Mouse (Mus musculus): ENCODE results near the gene Mapkbp1. TPM values are rescaled to one million over a fixed set of nuclear protein-coding genes. Genes with fewer than 3 reads are reported as not detected.

Gene Mapkbp1
- polyA plus RNA-seq, 1 experiment from 2014 or later: 4.0 TPM

Small RNA genes within 50 kb of the gene (microRNA-seq; reads per million reads assigned to microRNA genes)
- gene Mir7665: not detected

Other genes with a start within 250 kb of the Mapkbp1 start
- 1.2 and 1.5 TPM in 2 replicates for gene Itpka, start 230.4 kb upstream of the Mapkbp1 start, polyA plus RNA-seq (2015; fragmentation: Nextera tagmentation; extraction: Ambion mirVana)
- 0.53 and 0.95 TPM in 2 replicates for gene Ltk, start 212.3 kb upstream of the Mapkbp1 start, polyA plus RNA-seq (2015; fragmentation: Nextera tagmentation; extraction: Ambion mirVana)
- gene Rpap1, start 185.2 kb upstream of the Mapkbp1 start, polyA plus RNA-seq (2015; fragmentation: Nextera tagmentation; extraction: Ambion mirVana): 29.9 and 34.1 TPM in 2 replicates
- 12.3 and 13.0 TPM in 2 replicates for gene Tyro3, start 175.0 kb upstream of the Mapkbp1 start, polyA plus RNA-seq (2015; fragmentation: Nextera tagmentation; extraction: Ambion mirVana)
- gene Mga, start 75.5 kb upstream of the Mapkbp1 start, polyA plus RNA-seq (2015; fragmentation: Nextera tagmentation; extraction: Ambion mirVana): 27.1 and 31.7 TPM in 2 replicates
- 19.4 and 21.9 TPM in 2 replicates for gene Jmjd7, start 54.8 kb downstream of the Mapkbp1 start, polyA plus RNA-seq (2015; fragmentation: Nextera tagmentation; extraction: Ambion mirVana)
- gene Gm28042, start 54.8 kb downstream of the Mapkbp1 start, polyA plus RNA-seq (2015; fragmentation: Nextera tagmentation; extraction: Ambion mirVana): 2.9 and 3.3 TPM in 2 replicates
- 1.8 and 2.6 TPM in 2 replicates for gene Pla2g4b, start 60.7 kb downstream of the Mapkbp1 start, polyA plus RNA-seq (2015; fragmentation: Nextera tagmentation; extraction: Ambion mirVana)
- 57.3 and 66.6 TPM in 2 replicates for gene Ehd4, start 181.9 kb downstream of the Mapkbp1 start, polyA plus RNA-seq (2015; fragmentation: Nextera tagmentation; extraction: Ambion mirVana)

Measured in kidney, embryonic 15.5 days (tissue).